In genomic region chr19:53441449-53442131, GRCm38 (mm10) we compare ENCODE assay signal across 15 mouse cellular contexts. TPM values are rescaled to one million over a fixed set of nuclear protein-coding genes. Genes with fewer than 3 reads are reported as not detected.
A peak's percentile ranks its signal among the peaks of the same experiment; 100 is the strongest.
DNase-seq lines count a peak whose midpoint lies in the region; ATAC-seq lines count a peak whose summit lies in the region.
"Had no signal": no experiment of that assay in that cellular context is flagged by ENCODE, and none has a peak within 500 bp of the region (broad histone marks: within the 10 kb centered on the region; RNA-seq: fewer than 3 reads in every experiment).

No protein-coding gene starts in this region.

- H3K9me3 ChIP-seq in midbrain, embryonic 11.5 days (ENCODE audit: control insufficient read depth, low read length), result no peaks in the 10 kb centered on the region
- H3K9me3 ChIP-seq: forebrain, embryonic 12.5 days; heart, embryonic 15.5 days; midbrain, embryonic 15.5 days; stomach, embryonic 15.5 days had no signal

- peak; percentile 64 for ATAC-seq in neutrophil, adult 5-6 weeks (ENCODE audit: extremely low read depth, insufficient number of reproducible peaks, low FRiP score, poor library complexity, severe bottlenecking)
- ATAC-seq in midbrain, embryonic 11.5 days (ENCODE audit: low FRiP score), result no peak
- ATAC-seq: midbrain, embryonic 15.5 days; Patski had no signal

- 86% methylated on average over 13 of the region's 13 CpGs for WGBS in midbrain, embryonic 11.5 days

- H3K4me1 ChIP-seq in midbrain, embryonic 11.5 days (ENCODE audit: control insufficient read depth, insufficient read depth, low read length), result peaks cover 6% of the 10 kb centered on the region; the same call in 1 of the 2 replicates

- peak; percentile 93 for DNase-seq in A20 (ENCODE audit: low read depth, low spot score)
- DNase-seq in B cell, adult 2 months, result peak; percentile 81 to 83
- DNase-seq in adrenal gland, postnatal 10 days, result peak; percentile 38
- no peak for DNase-seq in midbrain, embryonic 11.5 days (ENCODE audit: low spot score, missing footprints)
- no peak for DNase-seq in left cerebral cortex, postnatal 25 days (ENCODE audit: low spot score in 2 of 2)
- DNase-seq in heart, adult 9 months (ENCODE audit: low spot score in 2 of 2), result no peak
- DNase-seq: gastrocnemius, postnatal 10 days; kidney, postnatal 10 days; lung, postnatal 10 days had no signal

- no peak overlapping the region for H3K4me2 ChIP-seq in midbrain, embryonic 11.5 days
- H3K4me2 ChIP-seq: forebrain, embryonic 12.5 days; heart, embryonic 15.5 days; midbrain, embryonic 15.5 days; stomach, embryonic 15.5 days had no signal

- H3K36me3 ChIP-seq in midbrain, embryonic 11.5 days (ENCODE audit: control insufficient read depth, insufficient read depth, low read length), result no peaks in the 10 kb centered on the region
- H3K36me3 ChIP-seq: forebrain, embryonic 12.5 days; heart, embryonic 15.5 days; midbrain, embryonic 15.5 days; stomach, embryonic 15.5 days had no signal

- intact Hi-C loops in left cerebral cortex, postnatal 25 days (cut with DNase I), result no loop called here

- H3K9ac ChIP-seq in midbrain, embryonic 11.5 days (ENCODE audit: low read length), result no peak overlapping the region
- H3K9ac ChIP-seq: forebrain, embryonic 12.5 days; heart, embryonic 15.5 days; midbrain, embryonic 15.5 days; stomach, embryonic 15.5 days had no signal

- H3K27me3 ChIP-seq in midbrain, embryonic 11.5 days (ENCODE audit: control insufficient read depth, insufficient read depth, low read length), result no peaks in the 10 kb centered on the region
- H3K27me3 ChIP-seq: heart, embryonic 15.5 days; midbrain, embryonic 15.5 days; Patski; stomach, embryonic 15.5 days had no signal

- H3K27ac ChIP-seq in midbrain, embryonic 11.5 days (ENCODE audit: low read depth, low read length), result no peak overlapping the region
- H3K27ac ChIP-seq: forebrain, embryonic 12.5 days; heart, embryonic 15.5 days; midbrain, embryonic 15.5 days; stomach, embryonic 15.5 days had no signal

- H3K4me3 ChIP-seq in midbrain, embryonic 11.5 days (ENCODE audit: low read depth, low read length), result no peak overlapping the region
- H3K4me3 ChIP-seq: forebrain, embryonic 12.5 days; heart, embryonic 15.5 days; midbrain, embryonic 15.5 days; stomach, embryonic 15.5 days had no signal

RNA-seq across cellular contexts. Expression of gene Smndc1, which starts 51.2 kb away (rescaled TPM):
- total RNA-seq in adrenal gland, postnatal 10 days (2021), result 10 to 100 TPM; 37.5 to 38.5 TPM
- total RNA-seq in neutrophil, adult 5-6 weeks (2017), result 41.6 and 45.5 TPM in 2 replicates
- polyA plus RNA-seq in midbrain, embryonic 11.5 days (2014; fragmentation: Nextera tagmentation; extraction: Ambion mirVana), result 61.2 and 65.5 TPM in 2 replicates
- 10 to 100 TPM; 36.6 to 37.6 TPM for total RNA-seq in left cerebral cortex, postnatal 25 days (2021)

Comparison
In these comparisons a context has a peak if more than half of its experiments do, and no peak if none do; other contexts are left out.
1. DNase-seq: peak in A20 (single experiment), B cell, adult 2 months (2 of 2) and adrenal gland, postnatal 10 days (single experiment); none in midbrain, embryonic 11.5 days (single experiment), left cerebral cortex, postnatal 25 days (0 of 2) and heart, adult 9 months (0 of 2).